Mouse (Mus musculus) heart, adult 2 months (tissue): ENCODE results near the gene Csnk1g2.
A peak's percentile ranks its signal among the peaks of the same experiment; 100 is the strongest.

Source experiments
- CTCF ChIP-seq: fragments of 200-600 bp; IDR thresholded peaks from 2 replicates; pipeline ENCODE4 v1.8.1; 2022; ENCODE audit warnings: antibody characterized with exemption, mild to moderate bottlenecking, moderate library complexity
- POLR2A ChIP-seq: fragments of 200-500 bp; IDR thresholded peaks from 2 replicates; pipeline ENCODE4 v1.6.1; 2011; ENCODE audit warnings: mild to moderate bottlenecking, low read depth, low read length, control low read depth; ENCODE audit not compliant: insufficient read depth

- peak; percentile 91 for TF ChIP-seq POLR2A
- no peak for TF ChIP-seq CTCF
These were observed 538 bp upstream of the Csnk1g2 start for GRCm38 (mm10) chr10:80621940-80622660.
